Mouse (Mus musculus): ENCODE data around the gene Daam1. TPM values are rescaled to one million over a fixed set of nuclear protein-coding genes. Genes with fewer than 3 reads are reported as not detected.

The Daam1 gene
- polyA plus RNA-seq, 1 experiment from 2014 or later = 19.9 TPM

GRCm38 (mm10) chr12:71881477-71881876, 50.6 kb downstream of the Daam1 start:
- Histone ChIP-seq H3K4me3 (ENCODE audit: low read depth, low read length) (no peak overlapping the region), H3K36me3 (ENCODE audit: control insufficient read depth, insufficient read depth, low read length) (no peaks in the 10 kb centered on the region), H3K9ac (ENCODE audit: low read length) (no peak overlapping the region), H3K27me3 (ENCODE audit: control insufficient read depth, insufficient read depth, low read length) (no peaks in the 10 kb centered on the region), H3K27ac (ENCODE audit: low read depth, low read length) (no peak overlapping the region), H3K4me1 (ENCODE audit: control insufficient read depth, insufficient read depth, low read length) (peaks cover 7% of the 10 kb centered on the region; the same call in 1 of the 2 replicates), H3K4me2 (no peak overlapping the region), H3K9me3 (ENCODE audit: control insufficient read depth, low read length) (no peaks in the 10 kb centered on the region)
- WGBS = 76% methylated on average over 4 of the region's 4 CpGs
- ATAC-seq (ENCODE audit: low FRiP score) = no peak
- no peak for DNase-seq (ENCODE audit: low spot score, missing footprints)

GRCm38 (mm10) chr12:71883066-71883711, 52.3 kb downstream of the Daam1 start:
- H3K4me2 ChIP-seq = no peak overlapping the region
- no peak overlapping the region for H3K9ac ChIP-seq (ENCODE audit: low read length)
- H3K4me3 ChIP-seq (ENCODE audit: low read depth, low read length) = no peak overlapping the region
- DNase-seq (ENCODE audit: low spot score, missing footprints) (no peak), ATAC-seq (ENCODE audit: low FRiP score) (no peak)
- H3K36me3 ChIP-seq (ENCODE audit: control insufficient read depth, insufficient read depth, low read length) = no peaks in the 10 kb centered on the region
- 88% methylated on average over 9 of the region's 9 CpGs for WGBS
- H3K9me3 ChIP-seq (ENCODE audit: control insufficient read depth, low read length) = no peaks in the 10 kb centered on the region
- H3K27me3 ChIP-seq (ENCODE audit: control insufficient read depth, insufficient read depth, low read length) = no peaks in the 10 kb centered on the region
- no peak overlapping the region for H3K27ac ChIP-seq (ENCODE audit: low read depth, low read length)
- H3K4me1 ChIP-seq (ENCODE audit: control insufficient read depth, insufficient read depth, low read length) = peaks cover 4% of the 10 kb centered on the region; the same call in 1 of the 2 replicates

GRCm38 (mm10) chr12:71885170-71885574, 54.3 kb downstream of the Daam1 start:
- no peak overlapping the region for H3K4me2 ChIP-seq
- H3K9ac ChIP-seq (ENCODE audit: low read length) = no peak overlapping the region
- no peak for ATAC-seq (ENCODE audit: low FRiP score)
- H3K4me1 ChIP-seq (ENCODE audit: control insufficient read depth, insufficient read depth, low read length) = peaks cover 4% of the 10 kb centered on the region; the same call in 1 of the 2 replicates
- H3K27me3 ChIP-seq (ENCODE audit: control insufficient read depth, insufficient read depth, low read length) = no peaks in the 10 kb centered on the region
- no peak for DNase-seq (ENCODE audit: low spot score, missing footprints)
- H3K9me3 ChIP-seq (ENCODE audit: control insufficient read depth, low read length) = no peaks in the 10 kb centered on the region
- WGBS = 90% methylated on average over 2 of the region's 2 CpGs
- no peak overlapping the region for H3K27ac ChIP-seq (ENCODE audit: low read depth, low read length)
- no peaks in the 10 kb centered on the region for H3K36me3 ChIP-seq (ENCODE audit: control insufficient read depth, insufficient read depth, low read length)
- no peak overlapping the region for H3K4me3 ChIP-seq (ENCODE audit: low read depth, low read length)

GRCm38 (mm10) chr12:71885717-71886116, 54.8 kb downstream of the Daam1 start:
- H3K9me3 ChIP-seq (ENCODE audit: control insufficient read depth, low read length) = no peaks in the 10 kb centered on the region
- no peaks in the 10 kb centered on the region for H3K36me3 ChIP-seq (ENCODE audit: control insufficient read depth, insufficient read depth, low read length)
- WGBS = 86% methylated on average over 4 of the region's 4 CpGs
- no peak overlapping the region for H3K27ac ChIP-seq (ENCODE audit: low read depth, low read length)
- H3K4me2 ChIP-seq = no peak overlapping the region
- no peak overlapping the region for H3K9ac ChIP-seq (ENCODE audit: low read length)
- no peak for DNase-seq (ENCODE audit: low spot score, missing footprints)
- no peaks in the 10 kb centered on the region for H3K27me3 ChIP-seq (ENCODE audit: control insufficient read depth, insufficient read depth, low read length)
- H3K4me1 ChIP-seq (ENCODE audit: control insufficient read depth, insufficient read depth, low read length) = peaks cover 4% of the 10 kb centered on the region; the same call in 1 of the 2 replicates
- ATAC-seq (ENCODE audit: low FRiP score) = no peak
- no peak overlapping the region for H3K4me3 ChIP-seq (ENCODE audit: low read depth, low read length)

GRCm38 (mm10) chr12:71886406-71886805, 55.5 kb downstream of the Daam1 start:
- DNase-seq (ENCODE audit: low spot score, missing footprints) (no peak), ATAC-seq (ENCODE audit: low FRiP score) (no peak)
- no peaks in the 10 kb centered on the region for H3K27me3 ChIP-seq (ENCODE audit: control insufficient read depth, insufficient read depth, low read length)
- 87% methylated on average over 5 of the region's 5 CpGs for WGBS
- H3K4me2 ChIP-seq = no peak overlapping the region
- no peaks in the 10 kb centered on the region for H3K9me3 ChIP-seq (ENCODE audit: control insufficient read depth, low read length)
- peaks cover 8% of the 10 kb centered on the region; the same call in 1 of the 2 replicates for H3K4me1 ChIP-seq (ENCODE audit: control insufficient read depth, insufficient read depth, low read length)
- H3K4me3 ChIP-seq (ENCODE audit: low read depth, low read length) = no peak overlapping the region
- no peak overlapping the region for H3K9ac ChIP-seq (ENCODE audit: low read length)
- no peaks in the 10 kb centered on the region for H3K36me3 ChIP-seq (ENCODE audit: control insufficient read depth, insufficient read depth, low read length)
- no peak overlapping the region for H3K27ac ChIP-seq (ENCODE audit: low read depth, low read length)

- ATAC-seq (ENCODE audit: low FRiP score) (no peak), DNase-seq (ENCODE audit: low spot score, missing footprints) (no peak)
- 78% methylated on average over 2 of the region's 2 CpGs for WGBS
- H3K27me3 ChIP-seq (ENCODE audit: control insufficient read depth, insufficient read depth, low read length) = no peaks in the 10 kb centered on the region
- no peaks in the 10 kb centered on the region for H3K9me3 ChIP-seq (ENCODE audit: control insufficient read depth, low read length)
- no peak overlapping the region for H3K9ac ChIP-seq (ENCODE audit: low read length)
- no peak overlapping the region for H3K4me2 ChIP-seq
- no peak overlapping the region for H3K27ac ChIP-seq (ENCODE audit: low read depth, low read length)
- no peak overlapping the region for H3K4me3 ChIP-seq (ENCODE audit: low read depth, low read length)
- H3K36me3 ChIP-seq (ENCODE audit: control insufficient read depth, insufficient read depth, low read length) = no peaks in the 10 kb centered on the region
- peaks cover 12% of the 10 kb centered on the region; the same call in 1 of the 2 replicates for H3K4me1 ChIP-seq (ENCODE audit: control insufficient read depth, insufficient read depth, low read length)
Measured at GRCm38 (mm10) chr12:71886941-71887340, 56.1 kb downstream of the Daam1 start.

GRCm38 (mm10) chr12:71888370-71888769, 57.5 kb downstream of the Daam1 start:
- peaks cover 16% of the 10 kb centered on the region; the same call in 1 of the 2 replicates for H3K4me1 ChIP-seq (ENCODE audit: control insufficient read depth, insufficient read depth, low read length)
- H3K4me3 ChIP-seq (ENCODE audit: low read depth, low read length) = no peak overlapping the region
- WGBS = 88% methylated on average over 6 of the region's 6 CpGs
- H3K36me3 ChIP-seq (ENCODE audit: control insufficient read depth, insufficient read depth, low read length) = no peaks in the 10 kb centered on the region
- H3K27me3 ChIP-seq (ENCODE audit: control insufficient read depth, insufficient read depth, low read length) = no peaks in the 10 kb centered on the region
- no peak overlapping the region for H3K4me2 ChIP-seq
- no peaks in the 10 kb centered on the region for H3K9me3 ChIP-seq (ENCODE audit: control insufficient read depth, low read length)
- DNase-seq (ENCODE audit: low spot score, missing footprints) (no peak), ATAC-seq (ENCODE audit: low FRiP score) (no peak)
- H3K27ac ChIP-seq (ENCODE audit: low read depth, low read length) = no peak overlapping the region
- H3K9ac ChIP-seq (ENCODE audit: low read length) = no peak overlapping the region

GRCm38 (mm10) chr12:71889266-71889665, 58.4 kb downstream of the Daam1 start:
- H3K4me3 ChIP-seq (ENCODE audit: low read depth, low read length) = no peak overlapping the region
- no peaks in the 10 kb centered on the region for H3K36me3 ChIP-seq (ENCODE audit: control insufficient read depth, insufficient read depth, low read length)
- H3K9ac ChIP-seq (ENCODE audit: low read length) = no peak overlapping the region
- no peak overlapping the region for H3K27ac ChIP-seq (ENCODE audit: low read depth, low read length)
- peaks cover 16% of the 10 kb centered on the region; the same call in 1 of the 2 replicates for H3K4me1 ChIP-seq (ENCODE audit: control insufficient read depth, insufficient read depth, low read length)
- H3K9me3 ChIP-seq (ENCODE audit: control insufficient read depth, low read length) = no peaks in the 10 kb centered on the region
- no peak overlapping the region for H3K4me2 ChIP-seq
- DNase-seq (ENCODE audit: low spot score, missing footprints) = no peak
- no peaks in the 10 kb centered on the region for H3K27me3 ChIP-seq (ENCODE audit: control insufficient read depth, insufficient read depth, low read length)
- 81% methylated on average over 8 of the region's 8 CpGs for WGBS
- no peak for ATAC-seq (ENCODE audit: low FRiP score)

- Histone ChIP-seq H3K9ac (ENCODE audit: low read length) (no peak overlapping the region), H3K4me1 (ENCODE audit: control insufficient read depth, insufficient read depth, low read length) (peaks cover 16% of the 10 kb centered on the region; the same call in 1 of the 2 replicates), H3K4me2 (no peak overlapping the region), H3K27me3 (ENCODE audit: control insufficient read depth, insufficient read depth, low read length) (no peaks in the 10 kb centered on the region), H3K4me3 (ENCODE audit: low read depth, low read length) (no peak overlapping the region), H3K27ac (ENCODE audit: low read depth, low read length) (no peak overlapping the region), H3K36me3 (ENCODE audit: control insufficient read depth, insufficient read depth, low read length) (no peaks in the 10 kb centered on the region), H3K9me3 (ENCODE audit: control insufficient read depth, low read length) (no peaks in the 10 kb centered on the region)
- WGBS = 92% methylated on average over 1 of the region's 1 CpGs
- DNase-seq (ENCODE audit: low spot score, missing footprints) (no peak), ATAC-seq (ENCODE audit: low FRiP score) (no peak)
Measured at GRCm38 (mm10) chr12:71890282-71890681, 59.4 kb downstream of the Daam1 start.

Data from midbrain, embryonic 11.5 days (tissue).